13 mouse cellular contexts compared by ENCODE assay signal in genomic region chr16:44313422-44313821, GRCm38 (mm10). TPM values are rescaled to one million over a fixed set of nuclear protein-coding genes. Genes with fewer than 3 reads are reported as not detected.
DNase-seq lines count a peak whose midpoint lies in the region; ATAC-seq and TF ChIP-seq lines count a peak whose summit lies in the region.
"Had no signal": no experiment of that assay in that cellular context is flagged by ENCODE, and none has a peak within 500 bp of the region (broad histone marks: within the 10 kb centered on the region; RNA-seq: fewer than 3 reads in every experiment).

No protein-coding gene starts in this region.

- H3K9ac ChIP-seq in lung, embryonic 14.5 days, result no peak overlapping the region
- no peak overlapping the region for H3K9ac ChIP-seq in liver, embryonic 14.5 days (replicated peaks)
- H3K9ac ChIP-seq in stomach, postnatal 0 days (ENCODE audit: low read length), result no peak overlapping the region

- DNase-seq in cerebellum, postnatal 14 days, result peak; percentile 28 to 36
- no peak for DNase-seq in cerebellum, postnatal 36 days
- DNase-seq in lung, embryonic 14.5 days, result peak; percentile 26
- DNase-seq in lung, postnatal 14 days, result no peak
- peak in 1 of 3 experiments; percentile 10 for DNase-seq in liver, embryonic 14.5 days (ENCODE audit: low read depth in 3 of 3, low spot score in 3 of 3)
- DNase-seq in stomach, postnatal 0 days (ENCODE audit: low spot score), result peak; percentile 55
- no peak for DNase-seq in ovary, postnatal 14 days (ENCODE audit: low spot score)
- DNase-seq in testis, postnatal 14 days (ENCODE audit: low spot score), result no peak
- DNase-seq: adrenal gland, postnatal 10 days; embryo, embryonic 11 days; spleen, adult 18-20 months; thymus, adult 2 months had no signal

- no peaks in the 10 kb centered on the region for H3K4me1 ChIP-seq in lung, embryonic 14.5 days (ENCODE audit: insufficient read depth)
- H3K4me1 ChIP-seq in liver, embryonic 14.5 days (replicated peaks; ENCODE audit: control insufficient read depth in 2 of 2, insufficient read depth in 2 of 2, low read length in 1 of 2), result peaks cover 0 to 3% of the 10 kb centered on the region in 2 experiments; a peak in 1 of 4 replicates
- H3K4me1 ChIP-seq in stomach, postnatal 0 days (replicated peaks; ENCODE audit: control insufficient read depth, insufficient read depth), result no peaks in the 10 kb centered on the region

- H3K4me3 ChIP-seq in lung, embryonic 14.5 days (ENCODE audit: low read depth, low read length), result no peak overlapping the region
- no peak overlapping the region for H3K4me3 ChIP-seq in liver, embryonic 14.5 days (ENCODE audit: insufficient read depth in 1 of 2, low read depth in 2 of 2, low read length in 2 of 2)
- no peak overlapping the region for H3K4me3 ChIP-seq in stomach, postnatal 0 days (ENCODE audit: low read depth, low read length)

- 54% methylated on average over 4 of the region's 4 CpGs for WGBS in lung, embryonic 14.5 days
- 20% methylated on average over 4 of the region's 4 CpGs for WGBS in liver, embryonic 14.5 days (ENCODE audit: insufficient replicate concordance)
- 53% methylated on average over 4 of the region's 4 CpGs for WGBS in stomach, postnatal 0 days

- no peak overlapping the region for H3K4me2 ChIP-seq in lung, embryonic 14.5 days
- H3K4me2 ChIP-seq in liver, embryonic 14.5 days (ENCODE audit: low read depth), result no peak overlapping the region
- H3K4me2 ChIP-seq in stomach, postnatal 0 days (replicated peaks; ENCODE audit: low read depth), result no peak overlapping the region

- H3K27me3 ChIP-seq in lung, embryonic 14.5 days (ENCODE audit: insufficient read depth, low read length), result no peaks in the 10 kb centered on the region
- no peaks in the 10 kb centered on the region for H3K27me3 ChIP-seq in liver, embryonic 14.5 days (ENCODE audit: control insufficient read depth, insufficient read depth, low read length)
- no peaks in the 10 kb centered on the region for H3K27me3 ChIP-seq in stomach, postnatal 0 days (ENCODE audit: control insufficient read depth, insufficient read depth, low read length)

- no peaks in the 10 kb centered on the region for H3K9me3 ChIP-seq in lung, embryonic 14.5 days (ENCODE audit: low read depth, low read length)
- no peaks in the 10 kb centered on the region for H3K9me3 ChIP-seq in liver, embryonic 14.5 days (ENCODE audit: control insufficient read depth, low read length)
- H3K9me3 ChIP-seq in stomach, postnatal 0 days (ENCODE audit: control insufficient read depth, low read length), result no peaks in the 10 kb centered on the region

- ATAC-seq in lung, embryonic 14.5 days (ENCODE audit: insufficient read depth), result no peak
- peak; percentile 58; the same call in 1 of the 2 replicates for ATAC-seq in liver, embryonic 14.5 days (ENCODE audit: insufficient read depth)
- peak; percentile 60 for ATAC-seq in stomach, postnatal 0 days (ENCODE audit: low FRiP score, low TSS enrichment)
- ATAC-seq: Patski had no signal

- no peak overlapping the region for H3K27ac ChIP-seq in lung, embryonic 14.5 days (ENCODE audit: low read depth)
- no peak overlapping the region for H3K27ac ChIP-seq in liver, embryonic 14.5 days
- no peak overlapping the region for H3K27ac ChIP-seq in stomach, postnatal 0 days (replicated peaks)

- TF ChIP-seq CTCF in lung, embryonic 14.5 days (IDR thresholded peaks at IDR 0.05; ENCODE audit: low read depth), result no peak
- no peak for TF ChIP-seq CTCF in liver, embryonic 14.5 days (IDR thresholded peaks at IDR 0.05; ENCODE audit: low read depth)
- TF ChIP-seq CTCF in stomach, postnatal 0 days (IDR thresholded peaks at IDR 0.05; ENCODE audit: low read depth), result no peak

- TF ChIP-seq EP300 in liver, embryonic 14.5 days (IDR thresholded peaks at IDR 0.05; ENCODE audit: low read depth), result no peak
- TF ChIP-seq EP300 in stomach, postnatal 0 days (optimal IDR thresholded peaks at IDR 0.05), result no peak

- no peaks in the 10 kb centered on the region for H3K36me3 ChIP-seq in lung, embryonic 14.5 days (ENCODE audit: insufficient read depth)
- H3K36me3 ChIP-seq in liver, embryonic 14.5 days (replicated peaks; ENCODE audit: control insufficient read depth, insufficient read depth, low read depth), result no peaks in the 10 kb centered on the region
- H3K36me3 ChIP-seq in stomach, postnatal 0 days (ENCODE audit: control insufficient read depth, insufficient read depth, low read length), result no peaks in the 10 kb centered on the region

RNA-seq across cellular contexts. Expression of gene Sidt1, which starts 19.6 kb away (rescaled TPM):
- 0.20 and 0.26 TPM in 2 replicates for polyA plus RNA-seq in lung, embryonic 14.5 days (2014; fragmentation: Nextera tagmentation; extraction: Ambion mirVana)
- polyA plus RNA-seq in liver, embryonic 14.5 days (2012; rRNA removed), result 0.01 and 0.08 TPM in 2 replicates
- polyA plus RNA-seq in liver, embryonic 14.5 days (2014; fragmentation: Nextera tagmentation; extraction: Ambion mirVana), result not detected in 2 replicates
- polyA plus RNA-seq in stomach, postnatal 0 days (2015; fragmentation: Nextera tagmentation; extraction: Ambion mirVana), result 9.8 and 11.1 TPM in 2 replicates
- polyA plus RNA-seq: Patski had no signal

RNA-seq across cellular contexts. Expression of gene Spice1, which starts 33.5 kb away (rescaled TPM):
- 30.6 and 33.5 TPM in 2 replicates for polyA plus RNA-seq in lung, embryonic 14.5 days (2014; fragmentation: Nextera tagmentation; extraction: Ambion mirVana)
- polyA plus RNA-seq in liver, embryonic 14.5 days (2012; rRNA removed), result 6.2 and 8.3 TPM in 2 replicates
- polyA plus RNA-seq in liver, embryonic 14.5 days (2014; fragmentation: Nextera tagmentation; extraction: Ambion mirVana), result 4.8 and 9.2 TPM in 2 replicates
- polyA plus RNA-seq in stomach, postnatal 0 days (2015; fragmentation: Nextera tagmentation; extraction: Ambion mirVana), result 7.9 and 8.4 TPM in 2 replicates

Comparison
In these comparisons a context has a peak if more than half of its experiments do, and no peak if none do; other contexts are left out.
1. DNase-seq: peak in cerebellum, postnatal 14 days (2 of 2), lung, embryonic 14.5 days (single experiment) and stomach, postnatal 0 days (single experiment); none in cerebellum, postnatal 36 days (0 of 2), lung, postnatal 14 days (single experiment), ovary, postnatal 14 days (single experiment) and testis, postnatal 14 days (single experiment).